Mouse (Mus musculus): Measurements from ENCODE around the gene Entpd1. TPM values are rescaled to one million over a fixed set of nuclear protein-coding genes. Genes with fewer than 3 reads are reported as not detected.

The Entpd1 gene
- polyA plus RNA-seq, 1 experiment from 2014 or later = 8.6 TPM

- H3K36me3 ChIP-seq = no peaks in the 10 kb centered on the region
- H3K4me3 ChIP-seq = no peak overlapping the region
- H3K9me3 ChIP-seq = no peaks in the 10 kb centered on the region
- no peaks in the 10 kb centered on the region for H3K4me1 ChIP-seq
- H3K27ac ChIP-seq (replicated peaks) = no peak overlapping the region
- no peak overlapping the region for H3K9ac ChIP-seq (replicated peaks)
- no peak overlapping the region for H3K4me2 ChIP-seq (replicated peaks)
- WGBS = 68% methylated on average over 2 of the region's 2 CpGs
- H3K27me3 ChIP-seq = no peaks in the 10 kb centered on the region
- ATAC-seq (replicated peaks) = no peak
Measured at GRCm38 (mm10) chr19:40788715-40789084, 176.5 kb downstream of the Entpd1 start.

Other genes with a start within 250 kb of the Entpd1 start
- gene Sorbs1, start 98.6 kb upstream of the Entpd1 start, polyA plus RNA-seq (2015; fragmentation: Nextera tagmentation; extraction: Ambion mirVana) = 111 and 118 TPM in 2 replicates
- gene Aldh18a1, start 23.9 kb upstream of the Entpd1 start, polyA plus RNA-seq (2015; fragmentation: Nextera tagmentation; extraction: Ambion mirVana) = 78.8 and 79.1 TPM in 2 replicates
- gene Tctn3, start 133 bp upstream of the Entpd1 start, polyA plus RNA-seq (2015; fragmentation: Nextera tagmentation; extraction: Ambion mirVana) = 12.8 and 14.1 TPM in 2 replicates
- gene Cc2d2b, start 136.4 kb downstream of the Entpd1 start, polyA plus RNA-seq (2015; fragmentation: Nextera tagmentation; extraction: Ambion mirVana) = 0.13 and 0.33 TPM in 2 replicates
- gene Ccnj, start 218.9 kb downstream of the Entpd1 start, polyA plus RNA-seq (2015; fragmentation: Nextera tagmentation; extraction: Ambion mirVana) = 23.0 and 23.3 TPM in 2 replicates